Mouse (Mus musculus) MEL (cell line): ENCODE results near the gene Ms4a7. TPM values are rescaled to one million over a fixed set of nuclear protein-coding genes. Genes with fewer than 3 reads are reported as not detected.
"Not testable (repeated sequence)": the region's sequence is repeated elsewhere in the genome, so short reads cannot be mapped to it uniquely, and the experiment has no call there.

Source experiments
- DNase-seq: peaks from one replicate; pipeline ENCODE4 v3.0.0; 2011; ENCODE audit warnings: low read depth, low spot score
- H3K27ac ChIP-seq: 2 replicates; pipeline ENCODE4 v1.5.1; 2012; ENCODE audit warnings: low read depth, mild to moderate bottlenecking, control low read depth, low read length, moderate library complexity; ENCODE audit not compliant: control insufficient read depth
- H3K27me3 ChIP-seq, 2 experiments: fragments of 150-350 bp in 1 of 2; sonication (generic) in 1 of 2; 2 replicates each; pipeline ENCODE4 v1.6.1; 2012; ENCODE audit warnings: low read length in 2 of 2, mild to moderate bottlenecking in 2 of 2, improper control_type of control experiment in 1 of 2, moderate library complexity in 1 of 2; ENCODE audit not compliant: insufficient read depth in 2 of 2, control insufficient read depth in 1 of 2
- H3K36me3 ChIP-seq, 2 experiments: 2 replicates each; pipeline ENCODE4 v1.6.1; 2012 to 2014; ENCODE audit warnings: low read length in 2 of 2, improper control_type of control experiment in 1 of 2, inconsistent platforms in 1 of 2, mild to moderate bottlenecking in 1 of 2; ENCODE audit not compliant: insufficient read depth in 2 of 2, control insufficient read depth in 1 of 2
- H3K4me1 ChIP-seq, 2 experiments: fragments of 150-350 bp in 1 of 2; sonication (generic) in 1 of 2; 2 replicates each; pipeline ENCODE4 v1.6.1; 2012; ENCODE audit warnings: low read length in 2 of 2, improper control_type of control experiment in 1 of 2, mild to moderate bottlenecking in 1 of 2; ENCODE audit not compliant: insufficient read depth in 2 of 2, control insufficient read depth in 1 of 2
- H3K4me3 ChIP-seq, 2 experiments: fragments of 150-350 bp in 1 of 2; sonication (generic) in 1 of 2; 2 replicates each; pipeline ENCODE4 v1.5.1; 2012; ENCODE audit warnings: low read depth in 2 of 2, low read length in 2 of 2, mild to moderate bottlenecking in 2 of 2, moderate library complexity in 2 of 2, control low read depth in 1 of 2, improper control_type of control experiment in 1 of 2; ENCODE audit not compliant: control insufficient read depth in 1 of 2, insufficient read depth in 1 of 2
- H3K79me2 ChIP-seq: 2 replicates; pipeline ENCODE4 v1.6.1; 2012; ENCODE audit warnings: mild to moderate bottlenecking, low read length, moderate library complexity; ENCODE audit not compliant: control insufficient read depth, poor library complexity, insufficient read depth
- H3K9ac ChIP-seq: 2 replicates; pipeline ENCODE4 v1.6.1; 2012; ENCODE audit warnings: low read depth, mild to moderate bottlenecking, control low read depth, low read length, moderate library complexity; ENCODE audit not compliant: control insufficient read depth, poor library complexity, severe bottlenecking
- H3K9me3 ChIP-seq: fragments of 150-350 bp; sonication (generic); replicated peaks from 2 replicates; pipeline ENCODE4 v1.6.1; 2012; ENCODE audit warnings: mild to moderate bottlenecking, low read length, improper control_type of control experiment, moderate library complexity; ENCODE audit not compliant: insufficient read depth
- BHLHE40 ChIP-seq: IDR thresholded peaks from 2 replicates; pipeline ENCODE4 v1.6.1; 2012; ENCODE audit warnings: low read depth, mild to moderate bottlenecking, inconsistent platforms, low read length, improper control_type of control experiment, borderline replicate concordance
- CHD1 ChIP-seq: IDR thresholded peaks from 2 replicates; pipeline ENCODE4 v1.6.1; 2012; ENCODE audit warnings: low read depth, mild to moderate bottlenecking, inconsistent platforms, low read length, improper control_type of control experiment
- EP300 ChIP-seq, 2 experiments: IDR thresholded peaks; 2 replicates each; pipeline ENCODE4 v1.6.1; 2011; ENCODE audit warnings: improper control_type of control experiment in 2 of 2, low read length in 2 of 2, low read depth in 1 of 2, mild to moderate bottlenecking in 1 of 2
- KAT2A ChIP-seq: conservative IDR thresholded peaks from 2 replicates; pipeline ENCODE4 v1.6.1; 2012; ENCODE audit warnings: low read depth, low read length, improper control_type of control experiment, inconsistent platforms
- MAFK ChIP-seq: IDR thresholded peaks from 2 replicates; pipeline ENCODE4 v1.6.1; 2011; ENCODE audit warnings: low read depth, mild to moderate bottlenecking, low read length, improper control_type of control experiment, borderline replicate concordance
- POLR2A ChIP-seq, 2 experiments: IDR thresholded peaks; 2 replicates each; pipeline ENCODE4 v1.6.1; 2011 to 2012; ENCODE audit warnings: low read length in 2 of 2, mild to moderate bottlenecking in 2 of 2, control low read depth in 1 of 2, improper control_type of control experiment in 1 of 2, low read depth in 1 of 2, moderate library complexity in 1 of 2; ENCODE audit not compliant: control insufficient read depth in 1 of 2, insufficient read depth in 1 of 2, poor library complexity in 1 of 2
- RCOR1 ChIP-seq: IDR thresholded peaks from 2 replicates; pipeline ENCODE4 v1.6.1; 2012; ENCODE audit warnings: low read depth, mild to moderate bottlenecking, inconsistent platforms, low read length, improper control_type of control experiment
- TBP ChIP-seq: IDR thresholded peaks from 2 replicates; pipeline ENCODE4 v1.8.0; 2011; ENCODE audit warnings: low read depth, low read length, improper control_type of control experiment
- USF1 ChIP-seq: IDR thresholded peaks from 2 replicates; pipeline ENCODE4 v1.6.1; 2014; ENCODE audit warnings: low read depth, mild to moderate bottlenecking, inconsistent platforms, low read length, improper control_type of control experiment, moderate library complexity
- ZC3H11A ChIP-seq: IDR thresholded peaks from 2 replicates; pipeline ENCODE4 v1.6.1; 2012; ENCODE audit warnings: low read depth, mild to moderate bottlenecking, inconsistent platforms, low read length, improper control_type of control experiment
- ZMIZ1 ChIP-seq: IDR thresholded peaks from 2 replicates; pipeline ENCODE4 v1.6.1; 2012; ENCODE audit warnings: low read depth, mild to moderate bottlenecking, inconsistent platforms, low read length, improper control_type of control experiment, moderate library complexity
- polyA plus RNA-seq, 2 experiments: library from polyadenylated mRNA; stranded (reverse) in 1 of 2; unstranded in 1 of 2; fragments of >175 nt in 1 of 2; fragments of >200 nt in 1 of 2; gene quantifications; 2 replicates each; pipeline versions ENCODE4 v1.2.1 to v1.2.4; 2012; ENCODE audit warnings: low replicate concordance in 2 of 2, low read depth in 1 of 2; ENCODE audit not compliant: insufficient read length in 2 of 2, insufficient read depth in 1 of 2, missing spikeins in 1 of 2
- total RNA-seq: library from RNA; depleted of rRNA; stranded (reverse); fragments of 300-350 nt; gene quantifications from 2 replicates; pipeline ENCODE4 v1.2.3, GENCODE M21; 2012

Ms4a7 gene
- total and polyA plus RNA-seq, 3 experiments, result not detected

DNA sequence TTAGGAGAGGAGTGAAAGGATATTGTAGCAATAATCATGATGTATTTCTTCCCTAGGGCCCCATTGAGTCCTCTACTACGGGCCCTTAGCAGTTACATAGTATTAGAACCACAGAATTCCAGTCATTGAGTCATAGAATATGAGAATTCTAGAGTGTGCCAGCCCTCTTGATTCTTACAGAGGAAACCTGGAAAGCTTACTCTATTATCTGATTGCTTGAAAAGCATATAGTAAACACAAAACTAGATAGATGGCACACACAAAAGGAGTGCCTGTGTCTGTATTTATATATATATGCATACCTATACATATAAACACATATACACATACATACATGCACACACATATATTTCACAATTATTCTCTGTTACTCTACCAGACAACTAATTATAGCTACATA is 21.6 kb downstream of the Ms4a7 start, which contains the start of gene Ms4a14:
Gene Ms4a14, minus strand, starts transcription at position 101 of the 400 bp plus-strand sequence.
- DNase-seq, result no peak
- Histone ChIP-seq H3K27ac (no peak within 1 kb of the TSS), H3K36me3 (no peaks in the 10 kb centered on the region), H3K4me1 (no peaks in the 10 kb centered on the region), H3K27me3 (no peaks in the 10 kb centered on the region), H3K4me3 (no peak within 1 kb of the TSS), H3K9ac (no peak within 1 kb of the TSS), H3K9me3 (no peaks in the 10 kb centered on the region), H3K79me2 (no peaks in the 10 kb centered on the region)
- TF ChIP-seq RCOR1 (no peak), CHD1 (no peak), TBP (no peak), POLR2A (IDR thresholded peaks at IDR 0.05; ENCODE audit: control insufficient read depth in 1 of 2, insufficient read depth in 1 of 2, low read depth in 1 of 2, low read length in 2 of 2, poor library complexity in 1 of 2) (no peak), ZMIZ1 (no peak), ZC3H11A (no peak), USF1 (no peak), BHLHE40 (no peak)

DNA sequence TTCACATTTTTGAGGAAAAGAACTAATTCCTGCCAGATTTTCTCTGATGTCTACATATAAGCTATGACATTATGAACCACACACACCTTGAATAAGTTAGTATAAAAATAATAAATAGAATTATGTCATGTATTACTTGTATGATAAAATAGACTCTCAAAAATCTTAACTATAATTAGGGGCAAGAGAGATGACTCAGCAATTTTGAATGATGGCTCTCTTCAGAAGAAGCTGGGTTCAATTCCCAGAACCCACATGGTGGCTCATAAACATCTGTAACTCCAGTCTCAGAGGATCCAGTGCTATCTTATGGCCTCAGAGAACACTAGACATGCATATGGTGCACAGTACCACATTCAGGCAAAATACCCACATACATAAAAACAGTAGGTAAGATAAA is 27.1 kb downstream of the Ms4a7 start:
- no peak for DNase-seq
- no peaks in the 10 kb centered on the region for H3K36me3 ChIP-seq

GRCm38 (mm10) chr19:11299529-11299928 is 36.4 kb downstream of the Ms4a7 start:
- H3K79me2 ChIP-seq, result not testable (repeated sequence)

More for the DNA sequence above, 27.1 kb downstream of the Ms4a7 start:
- Histone ChIP-seq H3K4me3 (no peak overlapping the region), H3K79me2 (no peaks in the 10 kb centered on the region), H3K9me3 (no peaks in the 10 kb centered on the region), H3K9ac (no peak overlapping the region), H3K27me3 (no peaks in the 10 kb centered on the region), H3K4me1 (no peaks in the 10 kb centered on the region), H3K27ac (no peak overlapping the region)
- TF ChIP-seq EP300 (IDR thresholded peaks at IDR 0.05; ENCODE audit: low read depth in 1 of 2, low read length in 2 of 2) (no peak), KAT2A (no peak), MAFK (0 out of 2 replicates have a peak, but pooled peaks have one; percentile 33)

More at GRCm38 (mm10) chr19:11299529-11299928, 36.4 kb downstream of the Ms4a7 start:
- not testable (repeated sequence) for H3K36me3 ChIP-seq, H3K27me3 ChIP-seq, H3K9me3 ChIP-seq, H3K9ac ChIP-seq, DNase-seq, H3K27ac ChIP-seq, H3K4me1 ChIP-seq, H3K4me3 ChIP-seq
